Mouse (Mus musculus) kidney, postnatal 25 days (tissue): ENCODE measurements around the gene Nfe2l2.

Source experiments
- DNase-seq, 2 experiments: peaks; one replicate each; pipeline ENCODE4 v3.0.0; 2021; ENCODE audit warnings: mixed read lengths in 2 of 2

Nfe2l2 gene

GRCm38 (mm10) chr2:75704234-75705161, at the start of gene Nfe2l2:
Gene Nfe2l2, minus strand, starts transcription at chr2:75704641.
- peak; percentile 100 for DNase-seq

GRCm38 (mm10) chr2:75752306-75753175, 48.1 kb upstream of the Nfe2l2 start:
- DNase-seq, result no peak

- DNase-seq, result no peak
Measured at GRCm38 (mm10) chr2:75751896-75752295, 47.5 kb upstream of the Nfe2l2 start.

GRCm38 (mm10) chr2:75750869-75751268, 46.4 kb upstream of the Nfe2l2 start:
- DNase-seq, result no peak

GRCm38 (mm10) chr2:75750043-75750718, 45.7 kb upstream of the Nfe2l2 start:
- DNase-seq, result no peak

GRCm38 (mm10) chr2:75748841-75749240, 44.4 kb upstream of the Nfe2l2 start:
- DNase-seq, result no peak

- no peak for DNase-seq
Measured at GRCm38 (mm10) chr2:75737006-75737503, 32.6 kb upstream of the Nfe2l2 start.

GRCm38 (mm10) chr2:75734196-75734865, 29.9 kb upstream of the Nfe2l2 start:
- no peak for DNase-seq

- no peak for DNase-seq
Measured at GRCm38 (mm10) chr2:75733177-75733576, 28.7 kb upstream of the Nfe2l2 start.

- DNase-seq, result no peak
Measured at GRCm38 (mm10) chr2:75731929-75732328, 27.5 kb upstream of the Nfe2l2 start.

GRCm38 (mm10) chr2:75731233-75731651, 26.8 kb upstream of the Nfe2l2 start:
- no peak for DNase-seq

GRCm38 (mm10) chr2:75730052-75730451, 25.6 kb upstream of the Nfe2l2 start:
- no peak for DNase-seq

- DNase-seq, result no peak
Measured at GRCm38 (mm10) chr2:75724863-75725445, 20.5 kb upstream of the Nfe2l2 start.

- no peak for DNase-seq
Measured at GRCm38 (mm10) chr2:75723481-75723880, 19.0 kb upstream of the Nfe2l2 start.

GRCm38 (mm10) chr2:75722893-75723292, 18.5 kb upstream of the Nfe2l2 start:
- DNase-seq, result no peak

- DNase-seq, result no peak
Measured at GRCm38 (mm10) chr2:75720236-75721027, 16.0 kb upstream of the Nfe2l2 start.

GRCm38 (mm10) chr2:75719331-75719869, 15.0 kb upstream of the Nfe2l2 start:
- no peak for DNase-seq

- peak in 1 of 2 experiments; percentile 52 for DNase-seq
Measured at GRCm38 (mm10) chr2:75716046-75717016, 11.9 kb upstream of the Nfe2l2 start.

- no peak for DNase-seq
Measured at GRCm38 (mm10) chr2:75714766-75715165, 10.3 kb upstream of the Nfe2l2 start.
